Mouse (Mus musculus): ENCODE results near the gene Tmem206. TPM values are rescaled to one million over a fixed set of nuclear protein-coding genes. Genes with fewer than 3 reads are reported as not detected.

Gene Tmem206
- total RNA-seq, 4 experiments from 2014 or later = 0.68 to 1.9 (median 0.84) TPM

- DNase-seq (ENCODE audit: low spot score in 2 of 2) = no peak
These were observed 17.8 kb upstream of the Tmem206 start for GRCm38 (mm10) chr1:191307766-191308455.

GRCm38 (mm10) chr1:191311296-191311898 lies 14.3 kb upstream of the Tmem206 start:
- peak; percentile 31 to 43 for DNase-seq (ENCODE audit: low spot score in 2 of 2)

- peak; percentile 70 to 79 for DNase-seq (ENCODE audit: low spot score in 2 of 2)
These were observed 13.2 kb upstream of the Tmem206 start for GRCm38 (mm10) chr1:191312513-191312941.

GRCm38 (mm10) chr1:191313158-191313557 lies 12.6 kb upstream of the Tmem206 start:
- DNase-seq (ENCODE audit: low spot score in 2 of 2) = no peak

- no peak for DNase-seq (ENCODE audit: low spot score in 2 of 2)
These were observed 11.8 kb upstream of the Tmem206 start for GRCm38 (mm10) chr1:191313926-191314325.

- DNase-seq (ENCODE audit: low spot score in 2 of 2) = no peak
These were observed 8.9 kb upstream of the Tmem206 start for GRCm38 (mm10) chr1:191316818-191317217.

- DNase-seq (ENCODE audit: low spot score in 2 of 2) = peak; percentile 46 to 72
These were observed 8.0 kb upstream of the Tmem206 start, which contains the start of gene Nenf for GRCm38 (mm10) chr1:191317591-191318196. Gene Nenf, minus strand, starts transcription at chr1:191318194.

GRCm38 (mm10) chr1:191318686-191319085 lies 7.0 kb upstream of the Tmem206 start:
- no peak for DNase-seq (ENCODE audit: low spot score in 2 of 2)

GRCm38 (mm10) chr1:191323381-191323780 lies 2.3 kb upstream of the Tmem206 start:
- no peak for DNase-seq (ENCODE audit: low spot score in 2 of 2)

- DNase-seq (ENCODE audit: low spot score in 2 of 2) = no peak
These were observed 750 bp upstream of the Tmem206 start for GRCm38 (mm10) chr1:191324733-191325590.

GRCm38 (mm10) chr1:191326233-191326882 lies 646 bp downstream of the Tmem206 start:
- no peak for DNase-seq (ENCODE audit: low spot score in 2 of 2)

- no peak for DNase-seq (ENCODE audit: low spot score in 2 of 2)
These were observed 1.5 kb downstream of the Tmem206 start for GRCm38 (mm10) chr1:191327258-191327657.

GRCm38 (mm10) chr1:191328019-191328441 lies 2.3 kb downstream of the Tmem206 start:
- no peak for DNase-seq (ENCODE audit: low spot score in 2 of 2)

- DNase-seq (ENCODE audit: low spot score in 2 of 2) = no peak
These were observed 4.6 kb downstream of the Tmem206 start for GRCm38 (mm10) chr1:191330356-191330755.

- no peak for DNase-seq (ENCODE audit: low spot score in 2 of 2)
These were observed 8.8 kb downstream of the Tmem206 start for GRCm38 (mm10) chr1:191334500-191334899.

GRCm38 (mm10) chr1:191339876-191340275 lies 14.2 kb downstream of the Tmem206 start:
- DNase-seq (ENCODE audit: low spot score in 2 of 2) = no peak

- DNase-seq (ENCODE audit: low spot score in 2 of 2) = no peak
These were observed 14.8 kb downstream of the Tmem206 start for GRCm38 (mm10) chr1:191340530-191340929.

- no peak for DNase-seq (ENCODE audit: low spot score in 2 of 2)
These were observed 21.9 kb downstream of the Tmem206 start for GRCm38 (mm10) chr1:191347602-191348001.

- DNase-seq (ENCODE audit: low spot score in 2 of 2) = no peak
These were observed 22.9 kb downstream of the Tmem206 start for GRCm38 (mm10) chr1:191348592-191348991.

GRCm38 (mm10) chr1:191348996-191349395 lies 23.3 kb downstream of the Tmem206 start:
- no peak for DNase-seq (ENCODE audit: low spot score in 2 of 2)

GRCm38 (mm10) chr1:191349486-191350037 lies 23.9 kb downstream of the Tmem206 start:
- DNase-seq (ENCODE audit: low spot score in 2 of 2) = no peak

All from gastrocnemius, adult 8-10 months (tissue).